Mouse (Mus musculus) CH12.LX (cell line): Measurements from ENCODE around the gene Pdgfa.

Source experiments
- EP300 ChIP-seq: IDR thresholded peaks from 2 replicates; pipeline ENCODE4 v1.6.1; 2011; ENCODE audit warnings: low read length, improper control_type of control experiment
- ETS1 ChIP-seq: conservative IDR thresholded peaks from 2 replicates; pipeline ENCODE4 v1.6.1; 2012; ENCODE audit warnings: low read depth, mild to moderate bottlenecking, inconsistent platforms, low read length, improper control_type of control experiment, moderate library complexity
- ZKSCAN1 ChIP-seq: IDR thresholded peaks from 2 replicates; pipeline ENCODE4 v1.6.1; 2012; ENCODE audit warnings: low read depth, inconsistent platforms, low read length, improper control_type of control experiment, borderline replicate concordance

DNA sequence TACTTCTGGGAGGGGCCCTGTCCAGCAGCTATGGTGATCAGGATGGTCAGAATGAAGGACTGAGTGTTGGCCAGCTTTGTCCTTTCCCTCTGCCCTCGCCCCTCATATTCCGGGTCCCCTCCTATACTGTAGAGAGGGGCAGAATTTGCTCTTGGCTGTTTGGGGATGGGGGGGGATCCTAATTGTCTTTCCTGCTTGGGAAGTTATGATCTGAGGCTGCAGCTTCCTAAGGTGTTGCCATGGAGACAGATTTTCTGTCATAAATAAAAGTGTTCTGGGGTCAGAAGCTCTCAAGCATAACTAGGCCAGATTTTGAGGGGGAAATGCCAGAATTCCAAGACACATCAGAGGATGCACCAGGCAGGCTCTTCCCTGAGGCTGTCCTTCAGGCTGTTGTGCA, 31.6 kb downstream of the Pdgfa start:
- TF ChIP-seq EP300 = no peak
- no peak for TF ChIP-seq ZKSCAN1
- TF ChIP-seq ETS1 = no peak
